Mouse (Mus musculus) kidney, embryonic 16.5 days (tissue): ENCODE measurements at regions not wholly inside any gene's neighbourhood (a gene's known extent, or its start where the extent isn't known, plus 50 kb on each side); places are given as distances from the start of the nearest gene placed in this dataset.

Experiments used
- ATAC-seq: fragments of 200-750 bp; cut with Nextera tagmentation; 2 replicates; pipeline ENCODE4 v1.8.0; 2017; ENCODE audit warnings: moderate TSS enrichment; ENCODE audit not compliant: low FRiP score, low TSS enrichment
- H3K27ac ChIP-seq: fragments of 300-500 bp; sonication (generic); 2 replicates; pipeline ENCODE4 v1.5.1; 2014; ENCODE audit warnings: low read length
- H3K27me3 ChIP-seq: fragments of 300-500 bp; sonication (generic); 2 replicates; pipeline ENCODE4 v1.6.1; 2014; ENCODE audit warnings: low read length, control low read depth, mixed read lengths; ENCODE audit not compliant: insufficient read depth
- H3K36me3 ChIP-seq: fragments of 300-500 bp; sonication (generic); 2 replicates; pipeline ENCODE4 v1.6.1; 2014; ENCODE audit warnings: low read length, control low read depth, mixed read lengths; ENCODE audit not compliant: insufficient read depth
- H3K4me1 ChIP-seq: fragments of 300-500 bp; sonication (generic); 2 replicates; pipeline ENCODE4 v1.6.1; 2014; ENCODE audit warnings: low read length, control low read depth, mixed read lengths; ENCODE audit not compliant: insufficient read depth
- H3K4me2 ChIP-seq: fragments of 300-500 bp; sonication (generic); replicated peaks from 2 replicates; pipeline ENCODE4 v1.6.1; 2014; ENCODE audit warnings: low read depth, low read length
- H3K4me3 ChIP-seq: fragments of 300-500 bp; sonication (generic); 2 replicates; pipeline ENCODE4 v1.5.1; 2014; ENCODE audit warnings: mild to moderate bottlenecking, low read length
- H3K9ac ChIP-seq: fragments of 300-500 bp; sonication (generic); replicated peaks from 2 replicates; pipeline ENCODE4 v1.6.1; 2014; ENCODE audit warnings: low read length
- H3K9me3 ChIP-seq: fragments of 300-500 bp; sonication (generic); 2 replicates; pipeline ENCODE4 v1.6.1; 2016; ENCODE audit warnings: low read length, control low read depth
- WGBS: fragments of 180-500 bp; shearing (Covaris S2); extraction: QIAGEN DNeasy Blood & Tissue Kit; methylation state at CpG from one replicate; pipeline ENCODE4 v1.1.7; 2014; 5-methylcytosine and 5-hydroxymethylcytosine counted together

DNA sequence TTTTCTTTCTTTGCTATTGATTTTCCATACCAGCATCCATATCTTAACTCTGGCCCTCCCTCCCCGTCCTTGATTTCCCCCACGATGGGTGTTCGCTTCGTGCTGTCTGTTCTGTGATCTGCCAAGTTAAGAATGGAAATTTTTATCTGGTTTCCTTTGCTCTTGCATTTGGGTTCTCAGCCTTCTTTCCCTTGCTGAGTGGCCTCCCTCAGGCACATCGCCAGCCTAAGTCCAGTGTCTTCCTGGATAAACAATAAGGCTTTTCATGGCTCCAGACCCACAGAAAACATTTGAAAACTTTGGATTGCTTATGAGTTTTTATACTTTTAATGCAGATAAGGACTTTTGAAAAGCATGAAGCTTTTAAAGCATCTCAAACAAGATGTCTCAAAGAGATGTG lies 355.9 kb upstream of the Maf start:
- no peaks in the 10 kb centered on the region for H3K27me3 ChIP-seq
- no peaks in the 10 kb centered on the region for H3K9me3 ChIP-seq
- H3K4me1 ChIP-seq = no peaks in the 10 kb centered on the region
- no peak overlapping the region for H3K4me3 ChIP-seq
- H3K27ac ChIP-seq = no peak overlapping the region
- 85% methylated on average over 5 of the region's 5 CpGs for WGBS
- no peak overlapping the region for H3K4me2 ChIP-seq
- no peaks in the 10 kb centered on the region for H3K36me3 ChIP-seq
- no peak for ATAC-seq
- no peak overlapping the region for H3K9ac ChIP-seq

DNA sequence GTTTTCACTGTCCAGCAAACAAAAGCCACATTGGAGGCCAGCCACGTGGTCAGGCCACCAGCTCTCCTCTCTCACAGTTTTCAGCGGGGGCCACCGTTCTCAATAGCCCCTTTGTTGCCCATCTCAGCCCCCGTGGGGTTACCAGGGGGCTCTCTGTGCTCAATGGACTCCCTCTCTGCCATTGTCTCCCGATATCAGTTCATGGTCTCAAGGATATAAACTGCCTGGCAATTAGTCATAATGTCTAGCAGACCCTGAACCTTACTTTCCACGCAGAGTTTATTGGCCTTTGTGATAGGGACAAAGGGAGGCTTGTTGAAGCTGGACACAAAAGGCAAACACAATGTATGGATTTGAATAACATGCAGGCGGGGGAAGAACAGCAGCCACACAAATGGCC lies 345.9 kb upstream of the Maf start:
- Histone ChIP-seq H3K9ac (no peak overlapping the region), H3K4me2 (no peak overlapping the region), H3K36me3 (no peaks in the 10 kb centered on the region), H3K4me3 (no peak overlapping the region), H3K27me3 (no peaks in the 10 kb centered on the region), H3K4me1 (no peaks in the 10 kb centered on the region), H3K9me3 (no peaks in the 10 kb centered on the region), H3K27ac (no peak overlapping the region)
- WGBS = 64% methylated on average over 7 of the region's 7 CpGs
- ATAC-seq = no peak

DNA sequence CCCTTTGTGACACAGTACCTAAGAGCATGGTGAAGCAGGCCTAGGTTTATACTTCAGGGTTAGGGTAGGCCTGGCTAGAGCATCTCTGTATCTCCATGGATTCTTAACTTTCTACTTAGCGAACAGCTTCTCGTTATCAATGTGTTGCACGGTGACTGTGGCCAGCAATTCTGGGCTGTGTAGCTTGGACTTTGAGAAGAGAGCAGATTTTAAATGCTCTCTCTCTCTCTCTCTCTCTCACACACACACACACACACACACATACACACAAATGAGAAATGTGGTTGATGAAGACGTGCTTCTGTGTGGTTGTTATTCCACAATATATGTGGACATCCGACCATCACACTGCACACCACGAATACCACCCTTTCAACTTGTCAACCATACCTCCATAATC lies 345.4 kb upstream of the Maf start:
- Histone ChIP-seq H3K4me3 (no peak overlapping the region), H3K27ac (no peak overlapping the region), H3K9ac (no peak overlapping the region), H3K4me1 (no peaks in the 10 kb centered on the region), H3K36me3 (no peaks in the 10 kb centered on the region), H3K4me2 (no peak overlapping the region), H3K27me3 (no peaks in the 10 kb centered on the region), H3K9me3 (no peaks in the 10 kb centered on the region)
- no peak for ATAC-seq
- 87% methylated on average over 6 of the region's 6 CpGs for WGBS

DNA sequence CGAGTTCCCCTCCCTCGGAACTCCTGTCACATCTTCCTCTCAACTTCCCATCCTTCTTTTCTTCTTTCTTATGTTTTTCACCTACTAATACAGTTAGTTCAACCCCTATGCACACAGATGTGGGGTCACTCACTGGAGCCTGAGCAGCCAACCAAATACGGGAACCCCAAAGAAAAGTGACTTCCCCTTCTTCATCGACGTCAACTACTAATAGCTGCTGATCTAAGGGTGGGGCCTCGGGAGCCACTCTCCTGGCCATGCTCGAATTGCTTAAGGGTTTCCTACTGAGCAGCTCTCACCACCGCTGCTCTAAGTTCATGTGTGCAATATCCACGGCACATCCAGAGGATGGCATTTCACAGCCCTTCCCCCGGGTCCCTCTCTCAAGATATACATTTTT lies 340.9 kb upstream of the Maf start:
- no peak overlapping the region for H3K9ac ChIP-seq
- H3K4me3 ChIP-seq = no peak overlapping the region
- WGBS = 85% methylated on average over 10 of the region's 10 CpGs
- H3K36me3 ChIP-seq = no peaks in the 10 kb centered on the region
- no peaks in the 10 kb centered on the region for H3K9me3 ChIP-seq
- H3K27ac ChIP-seq = no peak overlapping the region
- H3K4me1 ChIP-seq = no peaks in the 10 kb centered on the region
- no peak for ATAC-seq
- H3K4me2 ChIP-seq = no peak overlapping the region
- no peaks in the 10 kb centered on the region for H3K27me3 ChIP-seq

DNA sequence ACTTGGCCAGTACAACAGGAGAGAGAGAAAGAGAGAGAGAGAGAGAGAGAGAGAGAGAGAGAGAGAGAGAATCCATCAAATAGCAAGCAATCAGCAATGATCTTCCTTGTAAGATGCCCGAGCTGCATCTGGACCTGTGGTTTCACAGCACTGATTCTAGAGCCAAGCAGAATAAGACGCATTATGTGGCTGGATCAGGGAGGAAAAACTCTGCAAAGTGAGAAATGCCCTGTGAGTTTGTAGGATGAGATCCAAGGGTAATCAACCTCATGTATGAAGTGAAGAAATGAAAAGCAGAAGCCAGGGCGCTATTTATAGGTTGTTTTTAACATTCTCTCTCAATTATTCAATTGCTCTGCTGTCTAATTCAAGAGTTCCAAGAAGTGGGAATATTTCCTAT lies 339.3 kb upstream of the Maf start:
- WGBS = 90% methylated on average over 3 of the region's 3 CpGs
- H3K9ac ChIP-seq = no peak overlapping the region
- H3K27me3 ChIP-seq = no peaks in the 10 kb centered on the region
- no peak for ATAC-seq
- no peak overlapping the region for H3K27ac ChIP-seq
- H3K4me3 ChIP-seq = no peak overlapping the region
- no peaks in the 10 kb centered on the region for H3K9me3 ChIP-seq
- H3K4me2 ChIP-seq = no peak overlapping the region
- H3K36me3 ChIP-seq = no peaks in the 10 kb centered on the region
- H3K4me1 ChIP-seq = no peaks in the 10 kb centered on the region

DNA sequence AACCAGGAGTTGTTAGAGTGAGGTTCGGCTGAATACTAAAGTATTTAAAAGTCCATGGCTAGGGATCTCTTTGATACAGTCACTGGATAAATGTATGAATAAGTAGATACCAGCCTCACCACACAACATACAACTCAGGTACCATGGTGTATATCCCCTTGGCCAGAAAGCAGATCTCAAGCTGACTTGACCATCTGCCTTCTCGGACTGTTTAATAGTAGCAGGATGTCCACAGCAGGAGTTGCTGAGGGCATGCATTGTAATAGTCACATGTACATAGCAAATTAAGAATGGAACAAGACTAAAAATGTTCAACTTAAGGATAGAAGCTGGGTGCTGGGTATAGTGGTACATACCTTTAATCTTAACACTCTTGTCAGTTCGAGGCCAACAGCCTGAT lies 337.9 kb upstream of the Maf start:
- WGBS = 91% methylated on average over 3 of the region's 3 CpGs
- ATAC-seq = no peak

DNA sequence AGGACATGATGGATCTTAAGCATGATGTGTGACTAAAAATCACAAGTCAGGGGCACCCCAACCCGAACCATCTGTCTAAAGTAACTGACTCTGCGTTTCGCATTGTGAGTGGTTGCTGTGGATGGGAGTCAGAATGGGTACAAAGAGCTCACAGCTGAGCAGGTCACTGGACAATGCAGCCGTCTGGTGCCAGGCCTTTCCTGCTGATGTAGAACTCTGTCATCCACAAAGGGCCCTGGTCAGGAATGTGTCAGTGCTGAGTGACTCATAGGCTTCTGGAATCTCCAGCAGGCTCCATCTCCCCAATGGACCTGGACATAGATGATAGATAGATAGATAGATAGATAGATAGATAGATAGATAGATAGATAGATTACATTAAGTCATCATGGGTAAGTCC lies 335.8 kb upstream of the Maf start:
- WGBS = 86% methylated on average over 4 of the region's 4 CpGs
- no peak overlapping the region for H3K4me2 ChIP-seq
- H3K27me3 ChIP-seq = no peaks in the 10 kb centered on the region
- H3K27ac ChIP-seq = no peak overlapping the region
- ATAC-seq = no peak
- no peaks in the 10 kb centered on the region for H3K9me3 ChIP-seq
- no peak overlapping the region for H3K4me3 ChIP-seq
- no peaks in the 10 kb centered on the region for H3K36me3 ChIP-seq
- H3K9ac ChIP-seq = no peak overlapping the region
- H3K4me1 ChIP-seq = no peaks in the 10 kb centered on the region

More for the DNA sequence above, 337.9 kb upstream of the Maf start:
- H3K27ac ChIP-seq = no peak overlapping the region
- no peaks in the 10 kb centered on the region for H3K4me1 ChIP-seq
- H3K9ac ChIP-seq = no peak overlapping the region
- no peaks in the 10 kb centered on the region for H3K36me3 ChIP-seq
- H3K9me3 ChIP-seq = no peaks in the 10 kb centered on the region
- H3K27me3 ChIP-seq = no peaks in the 10 kb centered on the region
- H3K4me2 ChIP-seq = no peak overlapping the region
- no peak overlapping the region for H3K4me3 ChIP-seq

DNA sequence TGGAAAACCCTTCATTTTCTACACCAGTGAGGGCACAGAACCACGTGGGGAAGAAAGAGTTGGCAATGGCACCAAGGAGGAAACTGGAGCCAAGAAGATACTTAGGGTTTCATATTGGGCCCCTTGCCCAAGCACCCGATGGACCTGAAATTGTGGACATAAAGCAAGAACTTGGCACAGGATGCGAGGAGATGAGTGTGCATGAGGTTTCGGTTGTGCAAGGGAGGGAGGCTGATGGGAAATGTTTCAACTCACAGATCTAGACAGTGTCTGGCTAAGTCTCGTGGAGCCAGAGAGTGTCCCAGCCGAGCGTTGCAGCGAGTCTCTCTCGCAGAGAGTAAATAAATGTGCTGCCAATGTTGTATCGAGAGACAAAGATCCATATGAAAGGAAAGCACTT lies 323.4 kb upstream of the Maf start:
- no peak for ATAC-seq
- Histone ChIP-seq H3K36me3 (no peaks in the 10 kb centered on the region), H3K9ac (no peak overlapping the region), H3K27ac (no peak overlapping the region), H3K4me3 (no peak overlapping the region), H3K4me2 (no peak overlapping the region), H3K27me3 (no peaks in the 10 kb centered on the region), H3K9me3 (no peaks in the 10 kb centered on the region), H3K4me1 (no peaks in the 10 kb centered on the region)
- 93% methylated on average over 10 of the region's 10 CpGs for WGBS

DNA sequence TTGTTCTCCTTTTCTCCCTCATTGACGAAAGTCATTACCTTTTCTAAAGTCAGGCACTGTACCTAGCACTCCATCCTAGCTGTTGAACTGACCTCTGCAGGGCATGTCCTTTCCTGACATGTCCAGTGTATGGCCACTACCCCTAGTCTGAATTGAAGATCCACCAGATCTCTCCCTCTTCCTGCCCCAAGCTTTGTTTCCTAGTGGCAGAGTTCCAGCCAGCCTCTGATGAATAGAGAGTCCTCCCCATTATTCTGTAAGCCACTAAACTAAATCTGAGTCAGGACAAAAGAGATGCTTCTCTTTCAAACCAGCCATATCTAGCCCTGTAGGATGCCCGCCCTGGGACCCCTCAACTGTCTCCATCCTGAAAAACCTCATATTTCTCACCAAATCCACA lies 317.7 kb upstream of the Maf start:
- H3K4me3 ChIP-seq = no peak overlapping the region
- no peak overlapping the region for H3K27ac ChIP-seq
- no peaks in the 10 kb centered on the region for H3K27me3 ChIP-seq
- no peak overlapping the region for H3K4me2 ChIP-seq
- WGBS = 91% methylated on average over 2 of the region's 2 CpGs
- no peak for ATAC-seq
- H3K36me3 ChIP-seq = no peaks in the 10 kb centered on the region
- no peak overlapping the region for H3K9ac ChIP-seq
- H3K4me1 ChIP-seq = no peaks in the 10 kb centered on the region
- H3K9me3 ChIP-seq = no peaks in the 10 kb centered on the region

DNA sequence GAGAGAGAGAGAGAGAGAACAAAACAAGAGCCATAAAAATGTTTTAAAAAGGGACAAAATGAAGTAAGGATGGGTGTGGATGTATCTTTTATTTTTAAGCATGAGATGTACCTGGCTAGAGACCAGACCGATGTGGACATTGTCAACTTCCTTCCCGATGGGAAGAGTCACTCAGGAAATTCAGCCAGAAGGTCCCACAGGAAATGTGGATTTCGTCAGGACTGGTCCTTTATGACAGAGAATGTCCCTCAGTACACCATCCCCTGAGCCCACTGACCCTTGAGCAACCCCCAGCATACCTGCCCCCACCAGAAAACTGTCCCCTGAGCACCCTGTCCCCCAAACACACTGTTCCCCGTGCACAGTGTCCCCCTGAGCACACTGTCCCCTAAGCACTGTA lies 317.2 kb upstream of the Maf start:
- Histone ChIP-seq H3K4me3 (no peak overlapping the region), H3K9ac (no peak overlapping the region), H3K36me3 (no peaks in the 10 kb centered on the region), H3K27ac (no peak overlapping the region), H3K9me3 (no peaks in the 10 kb centered on the region), H3K27me3 (no peaks in the 10 kb centered on the region), H3K4me1 (no peaks in the 10 kb centered on the region), H3K4me2 (no peak overlapping the region)
- ATAC-seq = no peak
- 70% methylated on average over 4 of the region's 4 CpGs for WGBS

DNA sequence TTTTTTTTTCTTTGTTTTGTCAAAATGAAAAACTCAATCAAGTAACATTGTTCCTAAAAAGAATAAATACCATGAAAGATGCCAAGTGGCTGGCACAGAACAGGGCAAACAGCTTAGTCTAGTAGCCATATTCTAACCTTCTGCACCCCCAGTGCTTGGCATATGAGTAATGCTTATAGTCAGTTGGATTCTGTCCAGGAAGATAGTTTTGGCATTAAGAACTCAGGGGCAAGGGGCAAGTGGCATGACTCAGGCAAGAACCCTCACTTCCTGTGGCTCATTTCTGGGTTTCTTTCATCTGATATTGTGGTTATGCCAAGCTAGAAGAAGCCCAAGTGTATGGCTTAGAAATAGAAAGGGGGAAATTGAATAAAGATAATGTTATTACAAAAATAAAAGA lies 314.1 kb upstream of the Maf start:
- no peak for ATAC-seq
- Histone ChIP-seq H3K9ac (no peak overlapping the region), H3K4me3 (no peak overlapping the region), H3K4me2 (no peak overlapping the region), H3K27me3 (no peaks in the 10 kb centered on the region), H3K9me3 (no peaks in the 10 kb centered on the region), H3K36me3 (no peaks in the 10 kb centered on the region), H3K4me1 (no peaks in the 10 kb centered on the region), H3K27ac (no peak overlapping the region)
